Mouse (Mus musculus) R1 (cell line): ENCODE results near the gene Pick1.
"Not testable (repeated sequence)": the region's sequence is repeated elsewhere in the genome, so short reads cannot be mapped to it uniquely, and the experiment has no call there.

ENCODE experiments used
- DNase-seq: peaks from one replicate; pipeline ENCODE4 v3.0.0-alpha.2; 2018; ENCODE audit warnings: low read depth, low spot score

Gene Pick1

DNA sequence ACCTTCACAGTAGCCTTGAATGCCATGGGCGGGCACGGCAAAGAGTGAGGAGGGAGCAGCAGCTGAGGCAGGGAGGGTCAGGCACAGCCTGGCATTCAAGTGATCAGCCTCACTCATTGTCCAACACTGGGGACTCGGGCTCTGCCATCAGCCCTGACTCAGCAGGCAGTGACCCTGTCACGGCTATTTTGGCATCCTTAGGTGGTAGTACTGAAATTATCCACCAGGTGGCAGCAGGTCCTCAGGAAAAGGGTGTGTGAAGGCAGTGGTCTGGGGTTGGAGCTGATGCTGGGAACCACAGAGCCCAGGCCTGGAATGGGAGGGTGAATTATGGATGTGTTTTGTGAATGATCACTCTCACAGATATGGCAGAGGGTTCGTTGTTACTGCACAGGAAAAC, 4.3 kb upstream of the Pick1 start:
- peak; percentile 84 for DNase-seq

DNA sequence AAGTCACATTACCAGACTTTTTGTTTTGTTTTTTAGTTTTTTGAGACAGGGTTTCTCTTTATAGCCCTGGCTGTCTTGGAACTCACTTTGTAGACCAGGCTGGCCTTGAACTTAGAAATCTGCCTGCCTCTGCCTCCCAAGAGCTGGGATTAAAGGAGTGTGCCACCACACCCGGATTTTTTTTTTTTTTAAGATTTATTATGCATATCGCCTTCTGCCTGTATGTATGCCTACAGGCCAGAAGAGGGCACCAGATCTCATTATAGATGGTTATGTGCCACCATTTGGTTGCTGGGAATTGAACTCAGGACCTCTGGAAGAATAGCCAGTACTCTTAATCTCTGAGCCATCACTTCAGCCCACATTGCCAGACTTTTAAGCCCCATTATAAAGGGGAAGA, 3.2 kb upstream of the Pick1 start:
- not testable (repeated sequence) for DNase-seq

DNA sequence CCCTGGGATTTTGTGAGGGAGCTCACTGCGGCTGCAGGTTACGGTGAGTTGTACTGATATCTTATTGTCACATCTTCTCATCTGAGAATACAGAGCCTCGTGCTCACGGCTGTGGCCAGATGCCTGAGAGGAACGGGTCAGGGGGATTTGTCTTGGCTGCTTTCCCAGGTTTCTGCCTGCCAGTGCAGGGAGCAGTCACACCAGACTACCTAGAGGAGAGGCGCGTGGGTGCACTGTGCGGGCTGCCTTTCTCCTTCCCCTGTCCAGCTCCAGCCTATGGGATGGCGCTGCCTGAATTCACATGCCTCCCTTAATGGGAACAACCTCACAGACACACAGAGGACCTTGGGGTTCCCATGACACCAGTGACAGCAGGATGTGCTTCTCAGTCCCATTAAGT, 6.3 kb downstream of the Pick1 start:
- DNase-seq, result no peak

DNA sequence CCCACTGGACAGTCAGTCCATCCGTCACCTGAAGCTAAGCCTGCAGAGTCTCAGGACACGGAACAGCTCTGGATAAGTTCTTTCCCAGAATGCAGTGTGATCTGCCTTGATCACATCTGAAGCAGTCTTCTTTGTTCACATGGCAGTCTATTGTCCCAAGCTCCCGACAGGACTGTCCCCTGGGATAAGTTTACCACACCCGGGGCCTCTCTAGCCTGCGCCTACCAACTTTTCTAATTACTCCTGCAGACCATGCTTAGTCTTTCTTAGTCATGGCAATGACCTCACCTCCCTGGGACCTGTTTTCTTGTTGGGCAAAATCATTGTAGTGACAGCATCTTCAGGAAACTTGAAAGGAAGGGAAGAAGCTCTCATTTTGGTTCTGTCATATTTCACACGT, 9.1 kb downstream of the Pick1 start:
- no peak for DNase-seq

DNA sequence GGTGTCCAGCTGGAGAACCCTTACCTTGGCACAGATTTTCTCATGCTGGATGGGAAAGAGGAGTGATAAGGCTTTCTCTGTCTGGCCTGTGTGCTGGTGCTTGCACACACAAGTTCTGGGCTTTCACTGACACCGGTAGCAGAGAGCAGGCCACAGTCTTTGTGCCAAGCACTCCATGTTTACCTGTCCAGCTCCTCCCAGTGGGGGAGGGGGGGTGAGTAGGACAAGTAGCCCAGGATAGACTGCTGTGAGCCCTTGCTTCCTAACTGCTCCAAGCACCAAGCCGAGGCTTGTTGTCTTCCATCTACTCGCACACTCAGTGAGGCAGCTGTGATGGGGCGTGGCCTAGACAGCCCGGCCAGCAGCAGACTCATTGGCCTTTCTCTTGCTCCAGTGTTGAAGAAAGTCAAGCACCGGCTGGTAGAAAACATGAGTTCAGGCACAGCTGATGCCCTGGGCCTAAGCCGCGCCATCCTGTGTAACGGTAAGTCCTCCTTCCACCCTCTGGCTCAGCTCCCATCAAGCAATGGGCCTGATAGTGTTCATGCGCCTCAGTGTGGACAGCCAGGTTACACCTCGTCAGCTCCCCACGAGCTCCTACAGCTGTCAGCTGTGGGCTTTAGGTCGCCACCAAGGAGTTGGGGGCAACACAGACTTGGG, 13.7 kb downstream of the Pick1 start:
- no peak for DNase-seq

DNA sequence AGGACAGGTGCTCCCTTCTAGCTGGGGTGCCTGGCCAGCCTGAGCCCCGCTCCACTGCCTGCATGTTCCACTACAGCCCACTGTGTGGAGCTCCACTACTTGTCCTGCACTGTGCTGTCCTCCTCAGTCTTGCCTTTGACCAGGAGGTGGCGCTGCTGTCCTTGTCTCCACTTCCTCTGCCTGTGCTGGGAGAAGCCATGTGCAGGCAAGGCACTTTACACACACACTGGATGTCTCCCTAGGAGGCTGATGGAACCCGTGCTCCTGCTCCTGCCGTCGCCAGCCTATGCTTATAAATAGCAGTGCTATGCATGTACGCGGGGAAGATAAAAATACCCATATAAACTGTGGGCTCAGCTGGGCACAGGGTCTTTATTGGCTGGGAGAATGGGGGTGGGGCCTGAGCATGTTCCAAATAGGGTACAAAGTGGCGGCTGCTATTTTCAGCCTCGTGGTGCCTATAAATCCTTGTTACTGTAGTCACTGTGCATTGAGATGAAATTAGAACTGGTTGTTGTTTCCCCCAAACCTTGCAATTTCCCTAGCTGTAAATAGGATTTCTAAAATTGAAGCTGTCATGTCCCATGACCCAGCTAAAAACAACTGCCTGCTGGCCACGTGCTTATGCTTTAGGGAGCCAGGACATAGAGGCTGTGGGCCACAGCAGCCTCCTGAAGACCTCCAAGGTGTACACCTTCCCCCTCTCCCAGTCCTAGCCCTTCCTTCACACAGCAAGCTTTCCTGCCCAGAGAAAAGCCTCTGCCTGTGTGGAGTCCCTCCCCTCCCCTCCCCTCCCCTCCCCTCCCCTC, 14.5 kb downstream of the Pick1 start:
- peak; percentile 96 for DNase-seq

DNA sequence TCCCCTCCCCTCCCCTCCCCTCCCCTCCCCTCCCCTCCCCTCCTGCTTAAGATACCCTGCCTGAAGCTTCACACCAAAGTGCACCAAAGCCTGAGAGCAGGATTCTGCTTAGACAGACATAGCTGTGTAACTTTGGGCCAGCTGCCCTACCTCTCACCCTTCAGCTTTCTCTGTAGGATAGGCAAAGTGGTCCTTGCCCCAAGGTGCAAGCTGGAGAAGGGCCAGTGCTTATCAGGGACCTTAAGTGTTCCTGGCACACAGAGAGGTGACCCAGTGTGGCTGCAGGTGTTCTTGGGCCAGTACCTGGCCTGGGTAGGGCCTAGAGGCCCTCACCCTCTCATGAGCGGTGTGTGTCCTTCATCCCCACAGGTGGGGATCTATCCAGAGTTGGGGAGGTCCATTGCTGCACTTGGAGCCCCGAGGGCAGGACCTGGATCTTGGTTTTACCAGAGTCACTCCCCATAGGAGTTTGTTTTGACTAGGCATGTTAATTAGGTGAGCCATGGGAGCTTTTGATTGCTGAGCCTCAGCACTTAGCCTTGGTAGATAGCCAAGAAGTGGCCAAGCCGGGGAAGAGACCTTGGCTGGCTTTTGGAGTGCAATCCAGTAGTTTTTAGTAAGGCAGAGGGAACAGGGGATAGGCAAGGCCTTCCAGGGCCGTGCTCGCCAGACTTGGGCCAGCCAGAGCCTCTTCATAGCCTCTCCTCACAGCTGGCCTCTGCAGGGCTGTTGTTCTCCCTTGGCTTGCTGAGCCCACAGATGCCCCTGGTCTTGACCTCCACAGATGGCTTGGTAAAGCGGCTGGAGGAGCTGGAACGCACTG, 15.3 kb downstream of the Pick1 start:
- no peak for DNase-seq

DNA sequence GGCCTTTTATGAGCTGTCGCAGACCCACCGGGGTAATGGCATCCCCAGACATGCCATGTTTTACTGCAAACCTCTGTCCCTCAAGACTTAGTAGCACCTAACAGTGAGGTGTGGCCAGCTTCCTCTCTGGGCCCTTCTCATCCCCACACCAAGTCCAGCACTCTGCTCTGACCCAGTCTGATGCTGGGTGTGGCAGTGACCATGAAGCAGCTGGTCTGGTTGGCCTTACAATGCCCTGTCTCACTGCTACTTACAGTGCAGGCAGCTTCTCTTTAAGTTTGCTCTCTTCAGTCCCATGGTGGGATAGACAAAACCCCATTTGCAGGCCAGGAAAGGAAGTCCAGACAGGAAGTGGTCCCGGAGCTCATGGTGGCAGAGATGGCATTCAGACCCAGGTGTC, 16.3 kb downstream of the Pick1 start:
- no peak for DNase-seq

DNA sequence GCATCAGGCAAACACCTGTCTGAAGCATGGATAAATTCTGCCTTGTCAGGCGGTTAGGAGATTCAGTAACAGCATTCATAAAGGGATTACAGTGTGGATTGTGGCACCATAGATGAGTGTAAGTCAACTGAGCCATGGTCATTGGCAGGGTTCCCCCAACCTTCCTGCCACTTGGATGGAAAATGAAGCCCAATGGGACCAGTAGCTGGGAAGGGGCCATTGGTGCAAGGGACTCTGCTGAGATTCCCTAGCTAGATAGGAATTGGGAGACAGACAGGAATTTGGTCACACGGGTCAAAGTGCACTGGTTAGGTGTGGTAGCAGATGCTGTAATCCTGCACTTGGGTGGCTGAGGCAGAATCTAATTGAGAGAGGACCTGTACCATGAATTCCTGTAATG, 21.3 kb downstream of the Pick1 start:
- no peak for DNase-seq

DNA sequence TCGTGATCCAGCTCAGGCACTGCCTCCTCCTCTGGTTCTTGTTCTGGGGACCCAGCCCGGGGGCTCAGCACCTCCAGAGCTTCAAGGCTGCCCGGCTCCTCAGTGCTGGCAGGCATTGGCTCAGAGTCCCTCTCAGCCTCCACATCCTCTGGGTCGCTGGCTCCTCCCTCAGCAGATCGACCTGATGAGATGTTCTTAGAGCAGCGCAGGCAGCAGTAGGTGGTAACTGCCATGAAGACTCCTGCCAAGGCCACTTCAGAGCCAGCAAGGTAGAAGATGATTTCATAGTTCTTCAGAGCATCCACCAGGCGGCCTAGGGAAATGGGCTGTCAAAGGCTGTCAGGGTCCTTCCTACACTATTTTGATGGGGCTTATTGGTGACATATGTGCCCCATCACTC, 22.2 kb downstream of the Pick1 start:
- peak; percentile 32 for DNase-seq

DNA sequence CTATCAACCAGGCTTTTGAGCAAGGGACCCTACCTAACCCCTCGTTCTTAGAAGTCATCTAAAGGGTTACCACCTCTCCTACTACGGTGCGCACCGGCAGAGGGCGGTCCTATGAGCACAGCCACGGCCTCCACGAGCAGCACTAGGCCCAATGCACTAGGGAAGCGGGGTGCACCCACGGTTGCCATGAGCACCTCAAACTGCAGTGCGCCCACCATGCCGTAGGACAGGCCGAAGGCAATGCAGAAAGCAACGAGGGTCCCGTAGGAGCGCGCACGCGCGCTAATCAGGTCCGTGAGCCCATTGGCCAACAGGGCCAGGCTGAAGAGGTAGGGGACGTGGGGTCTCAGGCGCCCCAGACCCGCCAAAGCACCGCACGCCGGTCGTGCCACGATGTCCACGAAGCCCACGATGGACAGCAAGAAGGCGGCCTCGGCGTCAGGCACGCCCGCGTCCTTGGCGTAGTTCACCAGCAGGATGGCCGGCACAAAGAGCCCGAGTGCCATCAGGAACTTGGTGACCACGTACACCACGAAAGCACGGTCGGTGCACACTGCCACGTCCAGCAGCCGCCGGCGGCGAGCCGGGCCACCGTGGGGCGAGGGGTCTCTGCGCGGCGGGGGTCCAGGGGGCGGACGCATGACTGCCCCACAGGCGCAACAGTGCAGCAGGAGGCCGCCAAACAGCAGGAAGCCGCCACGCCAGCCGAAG, 23.0 kb downstream of the Pick1 start:
- DNase-seq, result peak; percentile 69

DNA sequence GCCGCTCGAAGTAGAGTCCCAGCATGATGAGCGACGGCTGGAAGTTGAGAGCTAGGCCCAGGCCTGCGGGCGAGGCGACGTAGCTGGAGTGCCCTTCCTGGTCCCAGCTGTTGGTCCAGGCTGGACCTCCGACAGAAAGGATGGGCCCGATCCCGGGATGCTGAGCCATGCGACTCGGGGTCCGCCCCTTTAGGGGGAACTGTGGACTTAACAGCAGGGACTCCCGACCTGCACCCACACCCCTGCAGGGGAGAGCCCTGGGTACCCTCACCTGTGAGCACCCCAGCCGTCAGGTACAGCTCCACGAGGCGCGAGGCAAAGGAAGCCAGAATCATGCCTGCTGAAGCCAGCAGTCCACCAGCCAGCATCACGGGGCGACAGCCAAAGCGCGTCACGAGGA, 23.6 kb downstream of the Pick1 start:
- no peak for DNase-seq

DNA sequence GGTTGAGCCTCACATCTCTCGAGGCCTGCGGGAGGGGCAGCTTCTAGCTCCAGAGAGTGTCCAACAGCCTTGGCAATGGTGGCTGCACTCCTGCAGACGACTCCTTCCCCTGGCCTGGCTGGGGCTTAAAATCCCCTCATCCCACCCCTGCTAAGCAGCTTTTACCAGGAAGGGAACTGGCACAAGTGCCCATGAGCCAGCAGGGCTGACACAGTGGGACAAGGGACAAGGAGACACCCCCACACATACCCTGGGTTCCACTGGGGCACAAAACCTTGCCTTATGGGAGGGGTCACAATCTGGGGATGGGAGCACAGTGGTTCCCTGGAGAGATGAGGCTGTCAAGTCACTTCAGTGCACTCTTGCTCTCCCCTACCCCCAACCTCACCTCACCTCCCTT, 25.7 kb downstream of the Pick1 start, which contains the start of gene Slc16a8:
Gene Slc16a8, minus strand, starts transcription at position 101 of the 400 bp plus-strand sequence.
- no peak for DNase-seq

DNA sequence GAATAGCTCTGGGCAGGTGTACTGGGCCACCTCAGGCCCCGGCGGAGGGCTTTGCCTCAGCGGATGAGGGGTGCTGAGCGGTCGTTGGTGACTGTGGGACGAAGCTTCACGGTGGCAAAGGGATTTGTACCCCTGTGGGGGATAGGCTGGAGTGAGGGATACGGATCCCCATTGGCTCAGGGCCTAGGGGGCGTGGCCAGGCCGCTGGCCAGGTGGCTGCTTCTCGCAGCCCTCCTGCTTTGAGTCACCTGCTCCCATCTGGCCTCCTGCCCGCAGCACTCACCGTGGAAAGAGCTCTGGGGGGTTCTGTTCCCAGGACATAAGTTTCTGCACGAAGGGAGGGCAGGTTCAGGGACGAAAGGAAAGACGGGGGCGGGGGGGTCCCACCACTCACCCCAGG, 29.5 kb downstream of the Pick1 start:
- peak; percentile 76 for DNase-seq

DNA sequence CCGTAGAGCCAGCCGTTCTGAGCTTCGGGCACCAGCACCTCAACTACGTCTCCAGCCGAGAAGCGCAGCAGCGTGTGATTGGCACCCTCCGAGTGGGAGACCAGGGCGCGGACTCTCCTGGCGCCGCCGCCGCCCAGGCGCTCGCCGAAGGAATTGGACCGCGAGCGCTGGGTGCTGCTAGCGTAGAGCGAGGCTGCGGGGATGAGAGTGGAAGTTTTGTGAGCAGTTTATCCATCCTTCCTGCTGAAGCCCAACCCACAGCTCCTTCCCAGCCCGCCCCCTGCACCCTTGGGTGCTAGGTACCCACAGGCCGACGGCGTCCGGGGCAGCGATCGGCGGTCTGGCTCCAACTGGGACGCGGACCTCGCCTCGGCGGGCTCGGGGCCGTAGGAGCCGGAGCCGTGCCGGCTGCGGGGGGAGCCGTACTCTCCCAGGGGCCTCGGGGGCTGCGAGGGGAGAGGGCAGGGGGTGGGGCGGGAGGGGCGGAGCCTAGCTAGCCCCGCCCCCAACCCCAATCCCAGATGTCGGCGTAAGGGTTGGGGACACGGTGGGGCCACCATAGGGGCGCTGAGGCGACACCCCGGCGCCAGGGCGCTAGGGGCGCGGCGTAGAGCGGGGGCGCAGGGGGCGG, 32.2 kb downstream of the Pick1 start:
- peak; percentile 43 for DNase-seq

DNA sequence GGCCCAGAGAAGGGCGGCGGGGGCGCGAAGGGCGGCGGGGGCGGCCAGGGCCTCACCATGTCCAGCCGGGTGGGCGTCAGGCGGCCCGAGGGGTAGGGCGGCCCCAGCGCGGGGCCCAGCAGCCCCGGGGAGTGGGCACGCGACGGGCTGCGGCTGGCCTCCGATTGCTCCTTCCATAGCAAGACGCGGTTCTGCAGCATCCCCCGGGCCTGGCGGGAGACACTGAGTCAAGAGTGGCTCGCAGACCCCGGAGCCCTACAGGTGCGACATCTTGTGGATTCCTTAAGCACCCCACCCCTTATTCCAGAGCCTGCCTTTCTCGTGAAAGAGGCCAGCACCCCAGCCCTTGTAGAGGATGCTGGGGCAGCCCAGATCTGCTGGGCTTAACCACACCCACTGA, 32.8 kb downstream of the Pick1 start:
- no peak for DNase-seq

DNA sequence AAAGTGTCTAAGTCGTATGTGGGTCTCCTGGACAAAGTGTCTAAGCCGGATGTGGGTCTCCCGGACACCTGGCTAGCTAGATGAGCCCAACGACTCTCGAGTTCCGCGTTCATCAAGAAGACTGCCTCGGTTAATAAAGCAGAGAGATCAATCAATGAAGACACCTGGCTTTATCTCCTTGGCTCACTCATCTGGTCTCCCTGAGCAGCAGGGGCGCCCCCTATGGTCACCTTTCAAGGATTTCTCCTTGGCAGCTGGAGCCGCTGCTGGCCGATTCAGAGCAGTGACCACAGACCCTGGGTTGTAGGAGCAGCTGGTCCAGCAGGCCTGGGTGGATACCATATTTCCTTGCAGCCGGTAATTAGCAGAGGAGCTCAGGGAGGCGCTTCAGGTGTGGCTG, 33.4 kb downstream of the Pick1 start:
- DNase-seq, result peak; percentile 46

DNA sequence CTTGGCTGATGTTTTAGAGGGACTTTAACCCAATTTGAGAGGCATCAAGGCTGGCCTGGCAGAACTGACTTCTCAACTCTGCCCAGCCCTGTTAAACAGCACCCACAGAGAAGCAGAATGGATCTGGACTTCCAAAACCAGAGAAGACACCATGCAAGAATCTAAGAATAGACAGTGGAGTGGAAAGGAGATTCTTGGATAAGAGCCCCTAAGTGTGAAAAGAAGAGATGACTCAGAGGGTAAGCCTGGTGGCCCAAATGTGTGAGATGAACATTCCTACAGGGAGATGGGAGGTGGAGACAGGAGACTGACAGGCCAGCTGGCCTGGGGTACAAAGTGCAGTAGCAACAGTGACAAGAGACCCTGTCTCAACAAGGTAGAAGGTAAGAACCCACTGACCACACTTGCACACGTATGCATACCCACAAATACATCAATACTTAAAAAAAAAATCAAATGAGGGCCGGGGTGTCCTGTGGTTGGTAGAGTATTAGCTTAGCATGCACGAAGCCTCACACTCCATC, 33.9 kb downstream of the Pick1 start:
- no peak for DNase-seq

DNA sequence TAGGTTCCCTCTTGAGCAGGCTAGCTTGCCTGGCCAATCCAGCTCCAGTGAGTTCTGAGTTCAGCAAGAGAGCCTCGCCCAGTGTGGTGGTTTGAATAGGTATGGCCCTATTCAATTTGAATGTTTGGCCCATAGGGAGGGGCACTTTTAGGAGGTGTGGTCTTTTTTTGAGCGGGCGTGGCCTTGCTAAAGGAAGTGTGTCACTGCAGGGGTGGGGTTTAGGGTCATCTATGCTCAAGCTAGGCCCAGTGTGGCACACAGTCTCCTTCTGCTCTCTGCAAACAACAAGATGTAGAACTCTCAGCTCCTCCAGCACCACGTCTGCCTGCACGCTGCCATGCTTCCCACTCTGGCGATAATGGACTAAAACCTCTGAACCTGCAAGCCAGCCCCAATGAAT, 34.8 kb downstream of the Pick1 start:
- peak; percentile 60 for DNase-seq

DNA sequence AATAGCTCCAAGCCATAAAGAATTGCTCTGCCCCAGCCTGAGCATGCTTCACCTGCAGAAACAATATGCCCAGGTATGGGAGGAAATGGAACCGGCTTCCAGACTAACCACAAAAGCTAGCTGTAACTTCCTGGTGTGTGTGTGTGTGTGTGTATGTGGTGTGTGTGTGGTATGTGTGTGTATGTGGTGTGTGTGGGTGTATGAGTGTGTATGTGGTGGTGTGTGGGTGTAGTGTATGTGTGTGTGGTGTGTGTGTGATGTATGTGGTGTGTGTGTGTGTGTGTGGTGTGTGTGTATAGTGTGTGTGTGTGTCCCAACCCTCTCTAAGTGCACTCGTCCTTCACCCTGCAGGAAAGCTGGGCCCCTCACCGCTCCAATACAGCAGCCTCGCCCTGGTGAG, 36.4 kb downstream of the Pick1 start:
- no peak for DNase-seq

DNA sequence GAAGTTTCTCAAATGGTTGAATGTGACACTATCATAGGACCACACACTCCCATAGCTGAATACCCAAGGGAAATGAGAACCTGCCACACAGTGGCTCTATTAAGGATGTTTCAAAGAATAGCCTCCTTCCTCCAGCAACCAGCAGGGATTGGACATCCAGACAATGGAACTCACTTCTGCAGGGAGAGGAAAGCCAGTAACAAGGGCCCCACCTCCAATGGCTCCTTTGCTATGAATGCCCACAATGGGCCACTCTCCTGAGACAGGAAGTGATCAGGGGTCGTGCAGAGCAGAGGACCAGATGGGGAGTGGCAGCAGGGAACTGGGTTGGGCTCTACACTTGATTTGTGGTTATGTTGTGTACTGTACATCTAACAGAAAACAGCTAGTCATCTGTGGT, 39.5 kb downstream of the Pick1 start:
- no peak for DNase-seq
